Mouse (Mus musculus) forebrain, embryonic 10.5 days (tissue): ENCODE data around the gene Pex11a. TPM values are rescaled to one million over a fixed set of nuclear protein-coding genes. Genes with fewer than 3 reads are reported as not detected.

Source experiments
- DNase-seq: peaks from one replicate; pipeline ENCODE4 v3.0.0-alpha.2; 2017; ENCODE audit warnings: low spot score; ENCODE audit errors: extremely low spot score
- H3K27ac ChIP-seq: fragments of 300-500 bp; sonication (generic); 2 replicates; pipeline ENCODE4 v1.5.1; 2016; ENCODE audit warnings: mild to moderate bottlenecking
- H3K27me3 ChIP-seq: fragments of 300-500 bp; sonication (generic); 2 replicates; pipeline ENCODE4 v1.6.1; 2016; ENCODE audit warnings: mild to moderate bottlenecking; ENCODE audit not compliant: poor library complexity, severe bottlenecking
- H3K36me3 ChIP-seq: fragments of 300-500 bp; sonication (generic); replicated peaks from 2 replicates; pipeline ENCODE4 v1.6.1; 2016; ENCODE audit warnings: mild to moderate bottlenecking, moderate library complexity
- H3K4me1 ChIP-seq: fragments of 300-500 bp; sonication (generic); 2 replicates; pipeline ENCODE4 v1.6.1; 2016
- H3K4me3 ChIP-seq: fragments of 300-500 bp; sonication (generic); 2 replicates; pipeline ENCODE4 v1.5.1; 2016; ENCODE audit warnings: mild to moderate bottlenecking, moderate library complexity
- H3K9me3 ChIP-seq: fragments of 300-500 bp; sonication (generic); 2 replicates; pipeline ENCODE4 v1.6.1; 2016; ENCODE audit warnings: mild to moderate bottlenecking, moderate library complexity
- WGBS: fragments of 180-500 bp; shearing (Covaris S2); methylation state at CpG from one replicate; pipeline ENCODE4 v1.1.7; 2016; 5-methylcytosine and 5-hydroxymethylcytosine counted together
- polyA plus RNA-seq: library from polyadenylated mRNA; unstranded; fragments of >200 nt; fragmentation: Nextera tagmentation; extraction: Ambion mirVana; gene quantifications from 2 replicates; pipeline ENCODE4 v1.2.1, GENCODE M21; 2016

Pex11a gene
- polyA plus RNA-seq, 1 experiment from 2014 or later: 11.0 TPM

DNA sequence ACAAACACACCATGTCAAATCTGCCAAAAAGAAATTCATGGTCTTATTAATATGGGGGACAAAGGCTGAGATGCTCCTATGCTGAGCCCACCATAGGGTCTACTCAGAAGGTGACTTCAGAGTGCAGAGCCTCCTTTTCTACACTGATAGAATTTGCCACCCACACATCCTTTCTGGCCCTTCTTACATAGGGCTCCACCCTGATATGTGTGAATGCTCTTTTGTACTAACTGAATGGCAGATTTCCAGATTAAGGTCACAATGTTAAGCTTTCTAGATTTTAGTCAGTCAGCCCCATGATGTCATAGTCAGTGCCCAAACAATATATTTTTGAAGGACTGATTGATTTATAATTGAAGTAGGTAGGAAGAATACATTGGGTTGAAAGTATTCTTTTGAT, 16.8 kb upstream of the Pex11a start:
- Histone ChIP-seq H3K27me3 (no peaks in the 10 kb centered on the region), H3K4me3 (no peak overlapping the region), H3K9me3 (no peaks in the 10 kb centered on the region), H3K4me1 (no peaks in the 10 kb centered on the region), H3K27ac (no peak overlapping the region), H3K36me3 (no peaks in the 10 kb centered on the region)
- DNase-seq: no peak

DNA sequence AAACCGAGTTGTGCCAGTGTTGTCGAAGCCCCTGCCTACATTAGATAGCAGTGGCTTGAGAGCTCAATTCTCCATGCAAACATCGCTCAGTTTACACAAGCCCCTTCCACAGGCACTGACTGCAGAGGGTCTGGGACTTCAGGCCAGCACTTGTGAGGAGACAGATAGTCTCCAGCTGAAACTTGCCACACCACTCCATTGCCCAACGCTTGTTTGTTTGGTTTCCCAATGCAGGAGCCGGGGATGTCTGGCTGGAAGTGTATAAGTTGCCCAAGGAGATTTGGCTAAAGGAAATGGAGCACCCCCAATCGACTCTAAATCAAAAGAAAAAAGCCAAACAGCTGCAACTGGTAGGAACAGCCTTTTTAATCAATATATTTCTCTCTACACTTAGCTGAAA, 15.2 kb upstream of the Pex11a start:
- no peaks in the 10 kb centered on the region for H3K27me3 ChIP-seq
- 81% methylated on average over 6 of the region's 6 CpGs for WGBS
- no peak overlapping the region for H3K27ac ChIP-seq

DNA sequence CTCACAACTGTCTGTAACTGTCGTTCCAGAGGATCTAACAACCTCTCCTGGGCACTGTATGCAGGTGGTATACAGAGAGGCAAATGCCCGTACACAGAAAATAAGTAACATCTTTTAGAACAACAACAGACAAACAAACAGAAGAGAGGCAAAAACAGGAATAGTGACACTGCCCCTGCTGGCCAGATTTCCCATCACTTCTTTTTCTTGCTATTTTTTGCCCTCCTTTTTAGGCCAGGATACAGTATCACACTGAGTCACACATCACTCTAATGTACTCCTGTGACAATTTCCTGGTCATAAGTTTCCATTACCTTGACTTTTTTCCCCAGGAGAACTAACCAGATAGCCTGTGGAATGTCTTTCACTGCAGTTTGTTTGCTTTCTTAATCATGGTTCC, 13.4 kb upstream of the Pex11a start:
- WGBS: 54% methylated on average over 2 of the region's 2 CpGs
- no peak for DNase-seq
- no peak overlapping the region for H3K27ac ChIP-seq

More for the DNA sequence above, 15.2 kb upstream of the Pex11a start:
- Histone ChIP-seq H3K9me3 (no peaks in the 10 kb centered on the region), H3K36me3 (no peaks in the 10 kb centered on the region), H3K4me1 (no peaks in the 10 kb centered on the region), H3K4me3 (no peak overlapping the region)
- no peak for DNase-seq

DNA sequence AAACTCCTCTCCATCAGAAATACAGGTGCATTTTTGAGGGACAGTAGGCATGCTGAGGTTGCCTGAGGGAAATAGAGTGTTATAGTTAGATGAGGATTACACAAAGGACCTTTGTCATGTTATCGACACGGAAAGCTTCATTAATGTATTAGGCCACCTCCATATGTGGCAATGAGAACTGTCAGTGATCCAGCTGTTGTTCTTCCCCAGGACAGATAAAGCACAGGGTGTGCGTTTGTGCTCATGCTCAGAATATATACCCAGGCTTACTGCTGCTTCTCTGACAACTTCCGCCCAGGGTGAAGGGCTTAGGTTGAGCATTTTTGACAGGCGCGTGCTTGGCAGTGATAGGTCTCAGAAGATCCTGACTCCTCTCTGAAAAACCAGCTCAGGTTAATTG, 6.6 kb upstream of the Pex11a start:
- H3K9me3 ChIP-seq: no peaks in the 10 kb centered on the region
- no peaks in the 10 kb centered on the region for H3K27me3 ChIP-seq
- H3K27ac ChIP-seq: no peak overlapping the region
- DNase-seq: no peak
- H3K4me3 ChIP-seq: no peak overlapping the region
- 89% methylated on average over 6 of the region's 6 CpGs for WGBS
- H3K4me1 ChIP-seq: no peaks in the 10 kb centered on the region
- H3K36me3 ChIP-seq: no peaks in the 10 kb centered on the region

More for the DNA sequence above, 13.4 kb upstream of the Pex11a start:
- Histone ChIP-seq H3K9me3 (no peaks in the 10 kb centered on the region), H3K36me3 (no peaks in the 10 kb centered on the region), H3K4me1 (no peaks in the 10 kb centered on the region), H3K4me3 (no peak overlapping the region), H3K27me3 (no peaks in the 10 kb centered on the region)

- no peak for DNase-seq
- no peaks in the 10 kb centered on the region for H3K27me3 ChIP-seq
- WGBS: 86% methylated on average over 6 of the region's 6 CpGs
Observed at GRCm38 (mm10) chr7:79747659-79748058, 4.7 kb upstream of the Pex11a start.

DNA sequence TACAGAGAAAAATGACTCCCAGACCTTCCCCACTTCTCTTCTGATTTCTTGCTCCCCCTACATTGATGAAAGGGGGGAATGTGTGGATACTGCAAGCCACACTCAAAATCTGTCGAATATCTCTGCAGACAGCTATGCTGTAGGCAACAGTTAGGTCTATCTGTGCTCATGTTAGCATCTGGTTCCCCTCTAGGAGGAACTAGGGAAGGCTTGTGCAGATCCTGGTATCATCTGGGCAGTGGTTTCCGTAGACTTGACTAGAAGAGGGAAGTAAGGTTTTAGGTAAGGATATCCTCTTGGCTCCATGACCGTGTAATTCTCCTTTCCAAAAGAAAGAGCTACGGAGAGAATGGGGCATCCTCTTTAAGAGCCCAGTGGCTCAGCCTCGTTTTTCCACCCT, 1.7 kb upstream of the Pex11a start:
- no peaks in the 10 kb centered on the region for H3K36me3 ChIP-seq
- peaks cover 16% of the 10 kb centered on the region for H3K4me1 ChIP-seq
- 0 out of 2 replicates have a peak, but pooled peaks cover 5% of the 10 kb centered on the region for H3K27me3 ChIP-seq
- 82% methylated on average over 5 of the region's 5 CpGs for WGBS
- DNase-seq: no peak
- H3K9me3 ChIP-seq: no peaks in the 10 kb centered on the region
- H3K27ac ChIP-seq: no peak overlapping the region
- no peak overlapping the region for H3K4me3 ChIP-seq

More at GRCm38 (mm10) chr7:79747659-79748058, 4.7 kb upstream of the Pex11a start:
- no peak overlapping the region for H3K4me3 ChIP-seq
- H3K36me3 ChIP-seq: no peaks in the 10 kb centered on the region
- H3K27ac ChIP-seq: no peak overlapping the region
- H3K4me1 ChIP-seq: peaks cover 8% of the 10 kb centered on the region
- no peaks in the 10 kb centered on the region for H3K9me3 ChIP-seq

- Histone ChIP-seq H3K36me3 (no peaks in the 10 kb centered on the region), H3K27me3 (0 out of 2 replicates have a peak, but pooled peaks cover 5% of the 10 kb centered on the region), H3K4me3 (no peak overlapping the region), H3K27ac (no peak overlapping the region), H3K9me3 (no peaks in the 10 kb centered on the region), H3K4me1 (peaks cover 16% of the 10 kb centered on the region)
- DNase-seq: no peak
- 93% methylated on average over 9 of the region's 9 CpGs for WGBS
Observed at GRCm38 (mm10) chr7:79744051-79744450, 1.1 kb upstream of the Pex11a start.

DNA sequence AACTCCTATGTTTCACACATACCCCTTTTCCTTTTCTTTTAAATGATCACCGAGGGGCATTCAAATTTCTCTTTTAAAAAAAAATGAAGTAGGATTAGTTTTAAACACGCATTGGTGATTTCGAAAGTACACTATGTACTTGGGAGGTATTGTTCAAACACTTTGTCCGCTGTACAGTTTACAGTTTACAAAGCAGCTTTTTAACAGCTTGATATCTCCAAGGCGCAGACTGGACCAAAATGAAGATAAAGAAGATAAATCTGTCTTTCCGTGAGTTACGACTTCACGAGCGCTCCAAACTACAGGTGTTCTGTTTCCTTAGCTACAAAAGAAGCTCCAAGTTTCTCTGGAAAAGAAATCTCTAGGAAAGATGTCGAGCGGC, 663 bp downstream of the Pex11a start:
- no peak for DNase-seq
- Histone ChIP-seq H3K27me3 (0 out of 2 replicates have a peak, but pooled peaks cover 5% of the 10 kb centered on the region), H3K27ac (peak overlapping the region; percentile 82), H3K4me1 (peaks cover 16% of the 10 kb centered on the region), H3K9me3 (no peaks in the 10 kb centered on the region), H3K36me3 (peaks cover 8% of the 10 kb centered on the region), H3K4me3 (peak overlapping the region; percentile 80)
- WGBS: 24% methylated on average over 11 of the region's 11 CpGs

GRCm38 (mm10) chr7:79740279-79740678, 2.7 kb downstream of the Pex11a start:
- peaks cover 16% of the 10 kb centered on the region for H3K4me1 ChIP-seq
- H3K27ac ChIP-seq: no peak overlapping the region
- H3K36me3 ChIP-seq: peaks cover 17% of the 10 kb centered on the region
- no peak for DNase-seq
- no peak overlapping the region for H3K4me3 ChIP-seq
- no peaks in the 10 kb centered on the region for H3K9me3 ChIP-seq
- 84% methylated on average over 4 of the region's 4 CpGs for WGBS
- H3K27me3 ChIP-seq: 0 out of 2 replicates have a peak, but pooled peaks cover 5% of the 10 kb centered on the region

GRCm38 (mm10) chr7:79738913-79739312, 4.0 kb downstream of the Pex11a start:
- Histone ChIP-seq H3K4me1 (peaks cover 16% of the 10 kb centered on the region), H3K4me3 (no peak overlapping the region), H3K36me3 (peaks cover 17% of the 10 kb centered on the region), H3K9me3 (no peaks in the 10 kb centered on the region), H3K27ac (no peak overlapping the region), H3K27me3 (0 out of 2 replicates have a peak, but pooled peaks cover 5% of the 10 kb centered on the region)
- 94% methylated on average over 2 of the region's 2 CpGs for WGBS
- no peak for DNase-seq

- Histone ChIP-seq H3K4me3 (no peak overlapping the region), H3K27me3 (no peaks in the 10 kb centered on the region), H3K36me3 (peaks cover 17% of the 10 kb centered on the region), H3K9me3 (no peaks in the 10 kb centered on the region), H3K4me1 (peaks cover 2% of the 10 kb centered on the region; the same call in 1 of the 2 replicates), H3K27ac (no peak overlapping the region)
- DNase-seq: no peak
- WGBS: 94% methylated on average over 14 of the region's 14 CpGs
Observed at GRCm38 (mm10) chr7:79736511-79736910, 6.4 kb downstream of the Pex11a start.

GRCm38 (mm10) chr7:79734563-79734962, 8.4 kb downstream of the Pex11a start:
- WGBS: 85% methylated on average over 8 of the region's 8 CpGs
- Histone ChIP-seq H3K36me3 (peaks cover 17% of the 10 kb centered on the region), H3K27me3 (peaks cover 8% of the 10 kb centered on the region; the same call in 1 of the 2 replicates), H3K9me3 (no peaks in the 10 kb centered on the region), H3K4me1 (peaks cover 6% of the 10 kb centered on the region), H3K27ac (no peak overlapping the region), H3K4me3 (no peak overlapping the region)
- no peak for DNase-seq

DNA sequence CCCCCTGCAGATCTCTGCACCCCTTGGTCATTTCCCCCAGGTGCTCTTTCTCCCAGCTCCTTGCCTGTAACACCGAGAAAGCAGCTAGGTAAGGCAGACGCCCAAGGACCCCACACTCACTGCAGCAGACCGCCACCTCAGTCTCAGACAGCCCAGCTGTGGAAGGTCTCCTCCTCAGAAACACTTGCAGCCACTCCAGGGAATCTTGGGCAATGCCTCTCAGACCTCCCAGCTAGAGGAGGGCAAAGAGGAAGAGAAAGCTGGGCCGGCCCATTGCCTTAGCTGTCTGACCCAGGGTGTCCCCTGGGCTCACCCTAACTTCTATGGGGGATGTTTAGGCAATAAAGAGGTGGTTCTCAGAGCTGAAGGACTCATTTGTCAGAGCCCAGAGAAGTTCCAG, 10.3 kb downstream of the Pex11a start, which contains the start of gene Plin1:
TSS of gene Plin1 (minus strand) at position 282 of the 400 bp plus-strand sequence.
- H3K9me3 ChIP-seq: no peaks in the 10 kb centered on the region
- H3K4me1 ChIP-seq: peaks cover 15% of the 10 kb centered on the region
- DNase-seq: no peak
- no peak within 1 kb of the TSS for H3K27ac ChIP-seq
- 66% methylated on average over 4 of the region's 4 CpGs for WGBS
- H3K36me3 ChIP-seq: peaks cover 13% of the 10 kb centered on the region
- no peak within 1 kb of the TSS for H3K4me3 ChIP-seq
- peaks cover 21% of the 10 kb centered on the region for H3K27me3 ChIP-seq

DNA sequence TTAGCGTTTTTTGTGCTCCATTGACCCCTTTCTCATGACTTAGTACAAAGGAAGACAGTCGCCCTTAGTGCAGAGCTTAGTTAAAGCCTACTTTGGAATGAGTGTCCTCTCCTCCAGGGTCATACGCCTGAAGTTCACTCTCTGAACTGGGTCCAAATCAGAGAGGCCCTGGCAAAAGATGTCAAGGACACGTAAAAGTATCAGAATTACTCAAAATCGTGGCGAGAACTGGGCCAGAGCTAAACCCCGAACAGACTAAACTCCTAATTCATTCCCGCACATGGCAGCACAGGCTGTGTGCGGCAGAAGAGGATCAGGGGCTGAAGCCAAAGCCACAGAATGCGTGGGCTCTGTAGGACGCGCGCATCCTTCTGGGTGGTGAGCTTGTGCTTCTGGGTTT, 11.5 kb downstream of the Pex11a start:
- no peak for DNase-seq
- WGBS: 74% methylated on average over 13 of the region's 13 CpGs
- Histone ChIP-seq H3K27ac (no peak overlapping the region), H3K9me3 (no peaks in the 10 kb centered on the region), H3K4me1 (peaks cover 15% of the 10 kb centered on the region), H3K4me3 (no peak overlapping the region), H3K27me3 (peaks cover 27% of the 10 kb centered on the region), H3K36me3 (peaks cover 2% of the 10 kb centered on the region; the same call in 1 of the 2 replicates)
